Mouse (Mus musculus) liver, adult 2 months (tissue): ENCODE results near the gene Dpep3. TPM values are rescaled to one million over a fixed set of nuclear protein-coding genes. Genes with fewer than 3 reads are reported as not detected.
"Not testable (repeated sequence)": the region's sequence is repeated elsewhere in the genome, so short reads cannot be mapped to it uniquely, and the experiment has no call there.

ENCODE experiments used
- DNase-seq: peaks from one replicate; pipeline ENCODE4 v3.0.0-alpha.2; 2011; ENCODE audit warnings: low read depth, low spot score; ENCODE audit errors: extremely low read depth
- H3K27ac ChIP-seq: fragments of 200-500 bp; replicated peaks from 2 replicates; pipeline ENCODE4 v1.5.1; 2012; ENCODE audit warnings: low read depth, mild to moderate bottlenecking, control low read depth, inconsistent platforms, low read length; ENCODE audit not compliant: insufficient read depth
- H3K27me3 ChIP-seq: fragments of 200-500 bp; 2 replicates; pipeline ENCODE4 v1.6.1; 2012; ENCODE audit warnings: mild to moderate bottlenecking, moderate library complexity, low read length, inconsistent platforms; ENCODE audit not compliant: control insufficient read depth, insufficient read depth
- H3K36me3 ChIP-seq: fragments of 200-500 bp; 2 replicates; pipeline ENCODE4 v1.6.1; 2012; ENCODE audit warnings: low read length, inconsistent platforms; ENCODE audit not compliant: control insufficient read depth, insufficient read depth
- H3K4me1 ChIP-seq: fragments of 200-500 bp; 2 replicates; pipeline ENCODE4 v1.6.1; 2011; ENCODE audit warnings: low read length; ENCODE audit not compliant: control insufficient read depth, insufficient read depth
- H3K4me3 ChIP-seq: fragments of 200-500 bp; 2 replicates; pipeline ENCODE4 v1.5.1; 2011; ENCODE audit warnings: low read depth, mild to moderate bottlenecking, control low read depth, low read length, moderate library complexity; ENCODE audit not compliant: insufficient read depth
- H3K79me2 ChIP-seq: fragments of 200-500 bp; 2 replicates; pipeline ENCODE4 v1.6.1; 2012; ENCODE audit warnings: inconsistent platforms, mild to moderate bottlenecking, low read length, moderate library complexity; ENCODE audit not compliant: control insufficient read depth, insufficient read depth
- H3K9ac ChIP-seq: fragments of 200-500 bp; 2 replicates; pipeline ENCODE4 v1.6.1; 2012; ENCODE audit warnings: low read depth, mild to moderate bottlenecking, control low read depth, inconsistent platforms, low read length
- CTCF ChIP-seq: fragments of 200-500 bp; IDR thresholded peaks from 2 replicates; pipeline ENCODE4 v1.5.1; 2011; ENCODE audit warnings: low read depth, low read length, control low read depth
- POLR2A ChIP-seq: fragments of 200-500 bp; IDR thresholded peaks from 2 replicates; pipeline ENCODE4 v1.6.1; 2011; ENCODE audit warnings: low read length, control low read depth; ENCODE audit not compliant: insufficient read depth; ENCODE audit errors: extremely low read depth
- WGBS: fragments of 180-500 bp; shearing (Covaris S2); methylation state at CpG from one replicate; pipeline ENCODE4 v1.1.7; 2018; 5-methylcytosine and 5-hydroxymethylcytosine counted together
- polyA plus RNA-seq: library from polyadenylated mRNA; depleted of rRNA; stranded (reverse); fragments of >200 nt; gene quantifications from 2 replicates; pipeline ENCODE4 v1.2.3, GENCODE M21; 2012
- total RNA-seq: library from RNA; depleted of rRNA; stranded (reverse); fragments of >200 nt; gene quantifications from 2 replicates; pipeline ENCODE4 v1.2.3, GENCODE M21; 2014

Dpep3 gene
- total and polyA plus RNA-seq, 2 experiments = not detected

DNA sequence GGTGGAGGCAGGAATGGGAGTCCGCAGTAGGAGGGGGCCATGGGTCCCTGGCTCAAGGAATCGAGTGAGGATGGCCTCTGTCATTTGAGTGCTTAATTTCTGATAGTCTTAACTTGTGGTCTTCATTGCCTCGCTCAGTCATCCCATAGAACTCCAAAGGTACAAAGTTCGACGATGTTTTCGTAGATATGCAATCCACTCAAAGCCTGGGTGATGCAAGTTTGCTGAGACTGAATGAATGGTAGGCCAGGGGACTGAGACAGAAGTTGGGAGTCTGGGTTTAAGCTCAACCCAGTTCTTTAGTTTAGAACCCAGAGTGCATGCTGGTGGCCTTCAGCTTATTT is 32.4 kb upstream of the Dpep3 start, which contains the start of gene Ddx28:
Gene Ddx28 (minus strand): TSS at position 240 of the 344 bp plus-strand sequence.
- peaks cover 8% of the 10 kb centered on the region for H3K4me1 ChIP-seq
- TF ChIP-seq CTCF = no peak
- TF ChIP-seq POLR2A = no peak
- WGBS = under 1% methylated on average over 6 of the region's 6 CpGs

DNA sequence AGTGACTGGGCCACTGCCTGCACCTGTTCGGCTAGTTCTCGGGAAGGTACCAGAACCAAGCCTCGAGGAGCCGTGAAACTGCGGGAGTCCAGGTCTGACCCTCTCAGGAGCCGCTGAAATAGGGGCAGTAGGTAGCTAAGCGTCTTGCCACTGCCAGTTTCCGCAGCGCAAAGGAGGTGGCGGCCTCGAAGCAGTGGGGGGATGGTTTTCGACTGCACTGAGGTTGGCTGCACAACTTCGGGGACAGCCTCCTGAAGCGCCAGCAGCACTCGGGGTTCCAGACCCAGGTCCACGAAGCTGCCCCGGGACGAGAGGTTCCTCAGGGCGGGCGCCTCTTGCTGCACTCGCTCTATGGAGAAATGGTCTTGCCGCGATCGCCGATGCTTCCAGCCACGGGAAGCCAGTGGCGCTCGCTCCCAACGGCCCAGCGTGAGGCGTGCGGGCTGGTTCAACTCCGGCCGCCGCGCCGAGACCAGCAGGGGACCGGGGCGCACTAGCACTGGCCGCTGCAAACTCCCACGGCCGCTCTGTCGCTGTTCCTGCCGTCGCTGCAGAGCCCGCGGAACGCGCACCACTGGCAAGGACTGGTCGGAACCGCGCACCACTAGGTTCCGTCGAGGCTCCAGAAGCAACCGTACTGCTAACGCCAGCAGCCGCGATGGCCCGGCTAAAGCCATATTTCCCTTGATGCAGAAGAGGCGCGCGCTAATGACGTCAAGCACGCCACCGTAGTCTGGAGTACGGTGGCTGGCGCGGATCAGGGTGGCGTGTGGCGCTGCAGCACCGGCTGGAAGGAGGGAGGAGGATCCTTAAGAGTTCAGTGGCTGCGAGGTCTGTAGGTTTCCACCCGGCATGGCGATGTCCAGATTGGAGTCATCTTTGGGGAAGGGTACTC is 31.8 kb upstream of the Dpep3 start:
- no peaks in the 10 kb centered on the region for H3K36me3 ChIP-seq
- peaks cover 3% of the 10 kb centered on the region; the same call in 1 of the 2 replicates for H3K79me2 ChIP-seq
- no peaks in the 10 kb centered on the region for H3K27me3 ChIP-seq
- TF ChIP-seq POLR2A (peak; percentile 40; the same call in 1 of the 2 replicates), CTCF (no peak)
- peak overlapping the region; percentile 80 for H3K9ac ChIP-seq
- peak; percentile 80 for DNase-seq
- peaks cover 8% of the 10 kb centered on the region for H3K4me1 ChIP-seq
- peak overlapping the region; percentile 72 for H3K4me3 ChIP-seq
- WGBS = under 1% methylated on average over 74 of the region's 74 CpGs
- peak overlapping the region; percentile 39 for H3K27ac ChIP-seq

More for the DNA sequence above, 32.4 kb upstream of the Dpep3 start, which contains the start of gene Ddx28:
- Histone ChIP-seq H3K9ac (peak within 1 kb of the TSS; percentile 80), H3K27me3 (no peaks in the 10 kb centered on the region), H3K27ac (peak within 1 kb of the TSS; percentile 39), H3K36me3 (no peaks in the 10 kb centered on the region; the same call in 1 of the 2 replicates), H3K4me3 (peak within 1 kb of the TSS; percentile 72), H3K79me2 (peaks cover 3% of the 10 kb centered on the region; the same call in 1 of the 2 replicates)
- peak; percentile 58 for DNase-seq

DNA sequence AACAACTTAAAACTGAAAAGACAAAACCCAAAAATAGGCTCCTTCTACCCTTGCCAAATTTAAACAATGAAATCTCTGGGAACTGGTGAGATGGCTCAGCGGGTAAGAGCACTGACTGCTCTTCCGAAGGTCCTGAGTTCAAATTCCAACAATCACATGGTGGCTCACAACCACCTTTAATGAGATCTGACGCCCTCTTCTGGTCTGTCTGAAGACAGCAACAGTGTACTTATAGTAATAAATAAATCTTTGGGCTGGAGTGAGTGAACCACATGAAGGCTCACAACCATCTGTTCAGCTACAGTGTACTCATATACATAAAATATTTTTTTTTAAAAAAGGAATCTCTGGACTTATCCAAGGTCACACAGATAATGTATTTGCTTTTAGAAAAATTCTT is 28.7 kb upstream of the Dpep3 start:
- 31% methylated on average over 3 of the region's 3 CpGs for WGBS
- H3K27ac ChIP-seq, H3K4me1 ChIP-seq, H3K36me3 ChIP-seq, H3K9ac ChIP-seq, H3K4me3 ChIP-seq, H3K27me3 ChIP-seq, H3K79me2 ChIP-seq: not testable (repeated sequence)
- peak; percentile 56 for DNase-seq

DNA sequence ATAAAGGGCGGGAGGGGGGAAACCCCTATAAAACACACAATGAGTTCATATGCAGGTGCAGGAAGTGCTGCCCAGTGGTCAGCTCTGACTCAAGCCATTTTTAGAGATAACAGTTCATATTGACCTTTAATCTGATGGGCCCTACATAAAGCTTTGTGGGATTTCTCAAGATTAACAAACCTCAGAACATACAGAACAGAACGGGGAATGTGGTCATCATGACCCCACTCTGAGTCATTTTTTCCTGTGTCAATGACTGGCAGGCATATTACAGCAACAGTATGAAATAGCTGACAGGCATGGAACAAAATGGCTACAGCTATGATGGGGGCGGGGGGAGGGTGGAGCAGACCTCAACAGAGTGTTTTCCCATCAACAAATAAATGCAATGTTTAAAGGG is 27.9 kb upstream of the Dpep3 start:
- H3K27ac ChIP-seq = no peak overlapping the region
- peaks cover 3% of the 10 kb centered on the region; the same call in 1 of the 2 replicates for H3K79me2 ChIP-seq
- peaks cover 8% of the 10 kb centered on the region for H3K4me1 ChIP-seq
- no peaks in the 10 kb centered on the region for H3K36me3 ChIP-seq
- no peak overlapping the region for H3K9ac ChIP-seq
- H3K4me3 ChIP-seq = no peak overlapping the region
- 31% methylated on average over 3 of the region's 3 CpGs for WGBS
- no peak for DNase-seq
- no peaks in the 10 kb centered on the region for H3K27me3 ChIP-seq
- TF ChIP-seq CTCF (no peak), POLR2A (no peak)

DNA sequence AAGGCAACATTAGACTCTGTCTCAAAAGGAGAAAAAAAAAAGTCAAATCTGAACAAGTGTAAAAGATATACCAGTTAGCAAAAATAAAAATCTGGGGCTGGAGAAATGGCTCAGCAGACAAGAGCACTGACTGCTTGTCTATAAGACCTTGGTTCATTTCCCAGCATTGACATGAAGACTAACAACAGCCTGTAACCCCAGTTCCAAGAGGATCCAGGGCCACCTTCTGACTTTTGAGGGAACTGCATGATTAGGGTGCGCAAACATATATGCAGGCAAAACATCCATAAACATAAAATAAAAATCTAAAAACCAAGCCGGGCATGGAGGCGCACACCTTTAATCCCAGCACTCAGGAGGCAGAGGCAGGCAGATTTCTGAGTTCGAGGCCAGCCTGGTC is 27.2 kb upstream of the Dpep3 start:
- peak; percentile 51 for DNase-seq
- H3K79me2 ChIP-seq = peaks cover 3% of the 10 kb centered on the region; the same call in 1 of the 2 replicates
- WGBS = 85% methylated on average over 4 of the region's 4 CpGs
- H3K27me3 ChIP-seq = no peaks in the 10 kb centered on the region
- peaks cover 8% of the 10 kb centered on the region for H3K4me1 ChIP-seq
- TF ChIP-seq POLR2A (no peak), CTCF (peak; percentile 34; the same call in 1 of the 2 replicates)
- no peak overlapping the region for H3K27ac ChIP-seq
- no peak overlapping the region for H3K9ac ChIP-seq
- no peaks in the 10 kb centered on the region for H3K36me3 ChIP-seq
- no peak overlapping the region for H3K4me3 ChIP-seq

DNA sequence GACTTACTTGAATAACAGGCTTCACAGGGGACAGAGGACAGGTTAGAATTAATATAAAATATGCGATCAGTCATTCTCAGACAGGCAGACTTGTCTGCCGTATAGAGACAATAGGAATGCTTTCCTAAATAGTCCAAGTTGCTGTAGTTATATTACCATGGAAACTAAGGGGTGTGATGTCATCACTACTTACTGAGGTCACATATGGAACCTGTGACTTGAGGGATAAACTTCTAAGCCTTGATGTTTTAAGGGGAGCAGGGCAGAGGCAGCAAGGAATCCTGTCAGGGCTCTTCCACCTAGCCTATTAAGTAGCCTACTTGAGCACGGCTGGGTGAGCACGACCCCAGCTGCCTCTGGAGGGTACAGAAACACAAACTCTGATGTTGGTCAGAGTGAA is 26.6 kb upstream of the Dpep3 start, which contains the start of gene Dpep2nb:
Gene Dpep2nb (minus strand): TSS at position 101 of the 400 bp plus-strand sequence.
- Histone ChIP-seq H3K4me1 (peaks cover 8% of the 10 kb centered on the region), H3K4me3 (no peak within 1 kb of the TSS), H3K36me3 (no peaks in the 10 kb centered on the region), H3K27ac (no peak within 1 kb of the TSS), H3K27me3 (no peaks in the 10 kb centered on the region), H3K79me2 (peaks cover 3% of the 10 kb centered on the region; the same call in 1 of the 2 replicates), H3K9ac (no peak within 1 kb of the TSS)
- no peak for DNase-seq
- WGBS = 92% methylated on average over 4 of the region's 4 CpGs
- TF ChIP-seq CTCF = no peak
- TF ChIP-seq POLR2A = no peak
